Mouse (Mus musculus): ENCODE data around the gene Tut7. TPM values are rescaled to one million over a fixed set of nuclear protein-coding genes. Genes with fewer than 3 reads are reported as not detected.
"Not testable (repeated sequence)": the region's sequence is repeated elsewhere in the genome, so short reads cannot be mapped to it uniquely, and the experiment has no call there.

Gene Tut7
- total RNA-seq, 2 experiments from 2014 or later, result 53.5 to 60.4 TPM

DNA sequence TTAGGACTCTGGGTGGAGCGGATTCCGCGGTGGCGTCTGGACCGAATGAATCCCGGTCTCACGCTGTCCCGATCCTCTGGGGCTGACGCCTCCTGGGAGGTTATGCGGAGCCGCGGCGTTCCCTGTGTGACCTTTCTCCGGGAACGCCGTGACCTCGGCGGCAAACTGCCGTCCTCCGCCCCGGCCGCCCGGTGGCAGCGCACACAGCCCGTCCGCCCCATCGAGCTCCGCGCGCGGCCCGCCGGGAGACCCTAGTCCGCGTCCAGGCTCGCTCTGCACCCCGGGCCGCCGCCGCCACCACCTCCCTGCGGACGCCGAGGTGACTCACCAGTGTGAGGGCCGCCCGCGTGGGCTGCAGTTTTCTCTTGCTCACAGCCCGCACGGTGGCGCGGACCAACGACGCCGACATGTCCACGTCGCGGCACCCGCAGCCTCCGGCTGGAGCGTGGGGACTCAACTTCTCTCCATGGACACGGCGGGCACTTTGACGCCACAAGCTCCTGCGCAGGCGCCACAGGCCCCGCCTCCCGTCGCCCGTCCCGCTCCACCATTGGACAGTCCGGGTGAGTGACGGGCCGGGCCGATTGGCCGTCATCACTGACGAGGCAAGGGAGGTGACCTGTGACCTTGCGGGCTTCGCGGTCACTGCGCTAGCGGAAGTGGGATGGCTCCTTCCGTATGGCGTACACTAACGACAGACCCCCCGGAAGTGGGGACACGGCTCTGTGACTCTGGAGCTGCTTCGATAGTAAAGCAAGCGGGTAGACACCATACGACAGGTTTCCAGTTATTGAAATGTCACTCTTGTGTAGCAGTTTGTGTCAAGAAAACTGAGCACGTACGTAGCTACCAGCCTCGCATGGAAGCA, 53.4 kb downstream of the Tut7 start, which contains the start of gene Isca1:
Gene Isca1, minus strand, starts transcription at position 515 of the 868 bp plus-strand sequence.
- DNase-seq (ENCODE audit: low spot score in 2 of 2), result peak; percentile 99 to 100

DNA sequence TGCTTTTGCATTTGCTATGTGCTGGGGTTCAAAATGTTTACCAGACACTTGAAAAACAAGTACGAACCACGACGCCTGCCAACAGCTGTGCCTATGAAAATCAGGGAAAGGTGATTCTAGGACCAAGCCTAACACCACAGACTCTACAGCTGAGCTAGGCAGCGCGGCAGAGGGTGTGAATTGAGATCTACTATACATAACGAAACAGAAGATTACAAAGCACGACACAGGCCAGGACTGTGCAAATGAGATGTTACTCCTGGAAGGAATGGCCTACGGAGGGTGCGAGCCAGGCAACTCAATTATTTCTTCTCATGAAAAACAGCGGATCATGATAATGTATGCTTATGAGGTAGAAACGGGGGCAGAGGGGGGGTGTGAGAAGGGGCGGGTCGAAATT, 54.4 kb downstream of the Tut7 start:
- DNase-seq (ENCODE audit: low spot score in 2 of 2), result no peak

DNA sequence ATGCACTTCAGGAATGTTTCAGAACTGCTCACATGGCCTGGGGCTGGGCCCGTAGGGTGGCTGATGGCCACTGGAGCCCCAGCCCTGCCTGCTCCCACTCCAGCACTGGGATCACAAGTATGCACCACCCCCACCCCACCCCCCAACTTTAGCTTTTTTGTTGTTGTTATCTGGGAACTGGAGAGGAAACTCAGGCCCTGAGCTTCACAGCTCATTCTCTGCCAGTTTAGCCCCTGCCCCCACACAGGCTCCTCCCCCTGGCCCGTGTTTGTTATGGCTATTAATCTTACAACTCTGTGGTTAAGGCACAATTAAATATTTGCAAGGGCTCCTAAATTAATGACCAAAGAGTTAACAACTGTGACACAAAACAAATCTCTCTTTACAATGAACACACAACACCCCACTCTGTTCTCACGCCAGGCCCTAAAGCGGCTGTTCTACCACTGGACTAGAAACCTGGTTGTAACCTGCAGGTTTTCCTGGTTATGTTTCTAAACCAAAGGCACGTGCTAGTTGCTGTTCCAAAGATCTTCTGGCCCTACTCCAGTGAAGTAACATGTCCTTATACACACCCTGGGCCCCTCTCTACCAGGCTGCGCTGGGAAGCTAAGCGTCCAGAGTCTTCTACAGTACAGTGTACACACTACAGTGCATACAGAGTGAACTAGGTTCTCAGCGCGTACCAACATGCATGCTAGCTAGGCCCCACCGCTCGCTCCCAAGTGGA, 56.0 kb downstream of the Tut7 start:
- no peak for DNase-seq (ENCODE audit: low spot score in 2 of 2)

DNA sequence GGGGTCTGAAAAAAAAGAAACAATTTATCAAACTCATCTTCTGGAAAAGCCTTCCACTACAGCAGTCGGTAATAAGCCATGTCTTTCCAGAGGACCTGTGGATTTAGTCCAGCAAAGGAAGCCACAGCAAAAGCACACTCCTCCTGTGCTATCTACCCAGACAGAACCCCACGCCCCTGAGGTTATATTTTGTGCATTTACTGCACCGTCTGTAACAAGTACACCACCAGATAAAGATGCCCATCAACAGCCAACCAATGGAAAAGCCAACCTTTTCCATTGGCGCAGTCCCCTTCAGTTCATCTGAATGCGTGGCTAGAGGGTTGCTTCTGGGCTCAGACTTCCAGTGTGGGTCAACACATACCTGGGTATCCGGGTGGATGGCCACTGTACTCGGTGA, 60.2 kb downstream of the Tut7 start:
- no peak for DNase-seq (ENCODE audit: low spot score in 2 of 2)

DNA sequence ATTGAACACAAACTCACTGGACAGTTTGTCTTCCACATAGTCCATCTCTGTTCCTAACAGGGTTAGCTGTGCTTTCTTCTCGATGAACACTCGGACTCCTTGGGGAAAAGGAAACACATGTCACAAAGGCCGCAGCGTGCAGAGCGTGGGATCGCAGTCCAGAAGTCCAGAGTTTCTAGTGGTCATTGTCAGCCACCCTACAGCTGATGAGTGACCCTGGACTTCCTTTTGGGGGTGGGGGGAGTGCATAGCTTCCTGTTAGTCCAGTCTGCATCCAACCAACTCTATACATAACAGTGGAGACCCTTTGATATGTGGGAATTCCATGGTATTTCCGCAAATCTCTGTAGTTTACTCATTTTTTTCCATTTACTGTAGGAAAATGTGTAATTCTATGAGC, 66.0 kb downstream of the Tut7 start:
- no peak for DNase-seq (ENCODE audit: low spot score in 2 of 2)

DNA sequence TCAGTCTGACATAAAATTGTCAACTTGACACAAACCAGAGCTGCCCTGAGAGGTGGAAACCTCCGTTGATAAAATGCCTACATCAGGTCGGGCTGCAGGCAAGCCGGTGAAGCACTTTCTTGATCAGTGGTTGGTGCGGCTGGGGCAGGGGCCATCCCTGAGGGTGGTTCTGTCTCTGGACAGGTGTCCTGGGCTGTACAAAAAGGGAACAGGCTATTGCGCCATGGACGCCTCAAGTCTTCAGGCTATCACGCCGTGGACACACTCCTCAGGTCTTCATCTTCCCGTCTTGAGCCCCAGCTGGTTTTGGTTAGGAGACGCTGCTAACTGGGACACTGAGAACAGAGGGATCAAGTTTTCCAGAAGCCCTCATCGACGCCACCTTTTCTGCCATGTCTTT, 72.6 kb downstream of the Tut7 start:
- no peak for DNase-seq (ENCODE audit: low spot score in 2 of 2)

DNA sequence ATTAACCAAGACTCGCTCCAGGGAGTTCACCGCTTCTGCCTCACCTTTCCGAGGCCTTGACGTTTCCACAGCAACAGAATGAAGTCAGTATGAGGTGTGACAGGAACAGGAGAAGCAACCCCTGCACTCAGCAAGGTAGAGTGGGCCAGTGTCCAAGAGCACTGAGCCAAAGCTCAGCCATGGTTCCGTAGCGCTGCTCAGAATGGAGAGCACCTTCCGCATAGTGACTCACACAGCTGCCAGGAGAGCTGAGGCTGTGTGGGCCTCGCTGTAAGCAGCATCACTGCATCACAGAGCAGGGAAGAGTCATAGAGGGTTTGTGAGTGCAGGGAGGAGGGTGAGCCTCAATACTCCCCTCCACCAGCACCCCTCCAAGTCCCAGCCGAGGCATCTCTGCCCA, 76.2 kb downstream of the Tut7 start, which contains the start of gene 1700014D04Rik:
Gene 1700014D04Rik, minus strand, starts transcription at position 42 of the 400 bp plus-strand sequence.
- DNase-seq (ENCODE audit: low spot score in 2 of 2), result peak; percentile 62 to 74

DNA sequence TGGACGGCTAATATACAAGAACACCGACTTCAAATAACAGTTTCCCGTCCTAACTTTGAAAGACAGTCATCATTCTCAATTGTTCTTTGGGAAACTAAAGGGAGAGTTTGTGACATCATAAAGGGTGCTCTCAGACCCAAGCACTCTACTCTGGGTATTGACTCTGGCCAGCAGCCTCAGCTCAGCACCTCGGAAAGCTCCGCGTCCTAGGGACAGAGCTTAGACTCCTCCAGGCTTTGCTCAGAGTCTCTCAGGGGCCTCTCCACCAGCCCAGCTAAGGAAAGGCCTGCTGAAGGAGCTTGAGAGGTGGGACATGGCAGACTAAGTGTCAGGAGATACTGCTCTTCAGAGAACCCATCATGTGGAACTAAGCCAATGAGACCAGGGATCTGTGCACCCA, 76.8 kb downstream of the Tut7 start:
- DNase-seq (ENCODE audit: low spot score in 2 of 2), result no peak

DNA sequence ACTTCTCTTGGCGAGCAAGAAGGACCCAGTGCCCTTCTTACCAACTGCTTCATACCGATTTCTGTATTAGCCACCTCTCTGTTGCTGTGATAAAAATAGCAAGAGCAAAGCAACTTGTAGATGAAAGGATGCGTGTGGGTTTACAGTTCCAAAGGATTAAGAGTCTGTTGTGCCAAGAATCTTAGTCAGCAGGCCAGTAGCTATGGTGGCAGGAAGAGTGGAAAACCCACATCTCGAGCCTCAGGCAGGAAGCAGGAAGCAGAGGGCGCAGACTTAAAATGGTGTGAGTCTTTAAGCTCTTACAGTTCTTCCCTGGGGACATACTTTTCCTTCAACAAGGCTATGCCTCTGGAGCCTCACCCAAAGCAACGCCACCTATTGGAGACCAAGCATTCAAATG, 77.5 kb downstream of the Tut7 start:
- no peak for DNase-seq (ENCODE audit: low spot score in 2 of 2)

DNA sequence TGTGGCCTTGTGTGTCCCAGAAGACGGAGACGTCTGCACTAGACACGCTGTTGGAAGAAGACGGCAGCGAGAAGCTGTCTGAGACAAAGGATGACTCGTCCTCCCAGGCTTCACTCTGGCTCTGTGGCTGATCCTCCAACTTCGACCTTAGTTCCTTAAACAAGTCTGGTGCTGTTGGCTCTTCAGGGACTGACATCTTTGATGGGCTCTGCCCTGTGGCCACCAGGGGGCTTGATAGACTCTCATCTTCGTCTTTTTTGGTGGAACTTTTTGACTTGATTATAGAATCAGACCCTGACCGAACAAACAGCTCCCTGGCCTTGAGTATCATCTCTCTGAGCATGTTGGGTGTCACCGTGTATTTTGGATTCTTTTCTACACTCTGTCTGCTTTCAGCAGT, 81.2 kb downstream of the Tut7 start:
- no peak for DNase-seq (ENCODE audit: low spot score in 2 of 2)

DNA sequence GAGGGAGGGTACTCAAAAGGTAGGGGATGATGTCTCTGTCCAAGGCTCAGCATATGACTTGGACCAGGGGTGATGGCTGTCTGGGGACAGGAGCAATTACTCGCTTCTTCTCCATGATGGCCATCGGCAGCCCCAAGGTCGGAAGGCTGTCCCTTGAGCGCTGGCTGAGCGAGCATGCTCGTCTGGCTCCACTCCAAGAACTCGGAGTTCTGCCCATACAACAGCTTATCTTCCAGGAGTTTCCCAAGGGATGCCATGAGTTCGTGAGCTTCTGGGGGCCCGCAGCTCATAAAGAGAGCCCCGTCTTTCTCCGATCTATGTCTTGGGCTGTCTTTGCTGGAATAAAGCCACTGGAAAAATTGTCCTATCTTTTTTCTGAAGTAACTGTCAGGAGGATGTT, 81.9 kb downstream of the Tut7 start:
- DNase-seq (ENCODE audit: low spot score in 2 of 2), result no peak

DNA sequence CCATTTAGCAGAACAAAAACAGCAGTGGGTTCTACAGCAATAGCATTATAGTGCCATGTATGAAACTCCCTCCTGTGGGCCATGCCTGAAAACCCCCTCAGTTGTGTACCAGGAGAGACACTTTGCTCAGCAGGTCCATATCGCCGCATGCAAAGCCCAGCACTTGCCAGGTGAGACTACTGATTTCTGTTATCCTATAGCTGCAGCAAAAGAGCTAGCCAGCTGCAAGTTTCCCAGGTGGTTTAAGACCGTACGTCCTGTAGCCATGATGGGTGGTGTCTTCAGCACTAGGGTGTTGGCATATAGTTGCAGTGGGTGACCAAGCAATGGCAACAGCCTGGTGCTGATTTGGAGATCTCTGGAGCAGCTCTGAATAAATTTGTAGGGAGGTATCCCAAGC, 83.5 kb downstream of the Tut7 start:
- no peak for DNase-seq (ENCODE audit: low spot score in 2 of 2)

DNA sequence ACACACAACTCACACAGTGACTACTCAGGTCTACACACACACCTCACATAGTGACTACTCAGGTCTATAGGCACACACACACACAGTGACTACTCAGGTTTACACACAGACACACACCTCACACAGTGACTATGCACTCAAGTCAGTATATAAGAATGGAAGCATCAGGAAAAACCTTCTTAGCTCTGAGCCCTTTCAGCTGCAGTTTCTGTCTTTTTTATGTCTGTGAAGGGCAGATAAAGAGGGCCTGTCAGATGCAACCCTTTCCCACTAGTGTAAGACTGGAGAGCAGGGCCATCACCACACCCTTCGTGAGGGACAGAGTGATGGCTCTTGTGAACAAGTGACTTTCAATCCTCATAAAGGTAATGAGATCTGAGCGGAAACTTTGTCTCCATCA, 84.5 kb downstream of the Tut7 start:
- DNase-seq (ENCODE audit: low spot score in 2 of 2), result no peak

DNA sequence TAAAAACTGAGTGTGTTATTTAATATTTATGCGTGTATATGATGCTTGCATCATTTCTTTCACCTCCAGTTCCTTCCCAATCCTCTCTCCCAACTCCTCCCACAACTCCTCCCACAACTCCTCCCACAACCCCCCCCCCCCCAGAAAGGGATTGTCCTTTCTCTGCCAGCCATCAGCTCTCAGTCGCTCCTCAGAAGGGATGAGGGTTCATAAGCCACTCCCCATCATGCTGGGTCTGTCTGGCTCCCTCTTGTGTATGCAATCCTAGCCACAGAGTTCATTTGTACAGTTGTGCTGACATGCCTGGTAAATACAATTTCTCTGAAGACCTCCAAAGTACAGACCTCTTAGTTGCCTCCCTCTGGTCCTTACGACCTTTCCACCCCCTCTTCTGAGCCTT, 87.8 kb downstream of the Tut7 start:
- no peak for DNase-seq (ENCODE audit: low spot score in 2 of 2)

DNA sequence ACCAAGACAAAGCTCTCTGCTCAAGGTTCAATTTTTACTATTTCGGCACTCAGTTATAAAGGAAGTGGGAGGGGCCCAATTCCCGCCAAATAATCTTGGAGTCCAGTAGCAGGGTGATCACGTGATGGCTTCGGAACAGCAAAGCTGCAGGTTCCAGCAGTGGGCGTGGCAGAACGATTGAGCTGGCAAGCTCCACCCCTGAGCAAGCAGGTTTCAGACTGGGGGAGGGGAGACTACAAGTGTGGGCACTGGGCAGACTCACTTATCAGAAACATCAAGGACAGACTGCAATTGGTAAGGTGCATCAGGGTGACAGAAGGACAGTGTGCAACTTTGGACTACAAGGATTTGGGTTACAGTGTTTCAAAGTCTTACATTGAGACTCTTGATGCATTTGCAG, 88.6 kb downstream of the Tut7 start:
- not testable (repeated sequence) for DNase-seq (ENCODE audit: low spot score in 2 of 2)

DNA sequence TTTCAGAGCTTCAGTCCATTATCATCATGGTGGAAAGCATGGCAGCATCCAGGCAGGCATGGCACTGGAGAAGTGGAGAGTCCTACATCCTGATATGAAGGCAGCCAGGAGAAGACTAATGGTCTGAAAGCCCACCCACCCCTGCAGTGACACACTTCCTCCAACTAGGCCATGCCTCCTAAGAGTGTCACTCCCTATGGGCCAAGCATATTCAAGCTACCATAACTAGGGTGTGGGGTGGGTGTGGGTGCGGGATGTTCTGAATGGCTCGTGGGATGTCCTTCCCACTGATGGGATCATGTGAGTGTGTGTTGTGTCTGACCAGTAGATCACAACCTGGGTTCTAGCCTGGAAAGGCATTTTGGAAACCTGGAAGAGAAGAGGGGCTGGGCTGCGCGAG, 89.0 kb downstream of the Tut7 start:
- no peak for DNase-seq (ENCODE audit: low spot score in 2 of 2)

DNA sequence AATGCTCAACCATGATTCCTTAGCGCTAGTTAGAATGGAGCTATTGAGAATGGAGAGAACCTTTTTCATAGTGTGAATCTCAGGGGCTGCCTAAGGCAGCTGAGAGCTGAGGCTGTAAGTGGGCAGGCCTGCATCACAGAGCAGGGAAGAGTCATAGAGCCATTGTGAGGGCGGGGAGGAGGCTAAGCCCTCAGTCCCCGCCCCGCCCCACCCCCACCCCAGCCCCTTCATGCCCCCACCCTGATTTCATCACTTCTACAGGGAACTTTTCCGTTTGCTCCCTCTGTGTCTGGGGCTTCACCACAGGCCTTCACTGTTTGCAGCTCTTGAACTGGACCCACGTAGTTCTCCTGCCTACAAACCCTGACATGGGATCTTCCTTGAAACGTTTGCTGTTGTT, 91.3 kb downstream of the Tut7 start, which contains the start of gene Spata31d1d:
Gene Spata31d1d, minus strand, starts transcription at position 101 of the 400 bp plus-strand sequence.
- no peak for DNase-seq (ENCODE audit: low spot score in 2 of 2)

DNA sequence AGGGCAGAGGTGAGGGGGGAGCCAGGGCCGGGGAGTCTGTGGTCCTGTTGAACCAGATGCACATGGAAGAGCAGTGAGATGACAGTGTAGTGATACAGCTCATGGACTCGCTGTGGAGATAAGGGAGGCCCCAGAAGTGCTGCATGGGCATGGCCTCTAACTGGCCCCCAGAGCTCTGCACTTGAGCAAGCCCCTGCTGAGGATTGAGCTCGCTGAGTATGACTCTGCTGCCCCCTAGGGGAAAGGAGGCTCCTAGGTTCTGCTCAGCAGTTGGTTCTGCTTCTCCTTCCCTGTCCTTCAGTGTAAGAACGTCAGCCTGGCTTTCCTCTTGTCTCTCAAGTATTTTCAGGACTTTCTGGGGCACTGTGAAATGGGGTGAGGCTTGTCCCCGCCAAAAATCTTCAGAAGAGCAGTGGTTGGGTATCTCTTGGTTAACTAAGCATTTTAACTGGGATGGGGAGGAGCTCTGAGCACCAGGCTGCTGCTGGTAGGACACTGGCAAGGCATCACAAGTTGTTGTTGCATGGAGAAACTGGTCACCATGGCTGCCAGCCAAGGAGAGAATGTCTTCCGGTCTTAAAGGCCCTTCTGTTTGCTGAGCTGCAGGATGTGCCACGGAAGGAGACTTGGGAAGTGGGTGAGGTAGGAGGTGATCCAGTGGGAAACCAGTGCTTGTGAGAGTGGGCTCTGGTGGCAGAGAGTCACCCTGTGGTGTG, 94.4 kb downstream of the Tut7 start:
- DNase-seq (ENCODE audit: low spot score in 2 of 2), result peak; percentile 84 to 87

DNA sequence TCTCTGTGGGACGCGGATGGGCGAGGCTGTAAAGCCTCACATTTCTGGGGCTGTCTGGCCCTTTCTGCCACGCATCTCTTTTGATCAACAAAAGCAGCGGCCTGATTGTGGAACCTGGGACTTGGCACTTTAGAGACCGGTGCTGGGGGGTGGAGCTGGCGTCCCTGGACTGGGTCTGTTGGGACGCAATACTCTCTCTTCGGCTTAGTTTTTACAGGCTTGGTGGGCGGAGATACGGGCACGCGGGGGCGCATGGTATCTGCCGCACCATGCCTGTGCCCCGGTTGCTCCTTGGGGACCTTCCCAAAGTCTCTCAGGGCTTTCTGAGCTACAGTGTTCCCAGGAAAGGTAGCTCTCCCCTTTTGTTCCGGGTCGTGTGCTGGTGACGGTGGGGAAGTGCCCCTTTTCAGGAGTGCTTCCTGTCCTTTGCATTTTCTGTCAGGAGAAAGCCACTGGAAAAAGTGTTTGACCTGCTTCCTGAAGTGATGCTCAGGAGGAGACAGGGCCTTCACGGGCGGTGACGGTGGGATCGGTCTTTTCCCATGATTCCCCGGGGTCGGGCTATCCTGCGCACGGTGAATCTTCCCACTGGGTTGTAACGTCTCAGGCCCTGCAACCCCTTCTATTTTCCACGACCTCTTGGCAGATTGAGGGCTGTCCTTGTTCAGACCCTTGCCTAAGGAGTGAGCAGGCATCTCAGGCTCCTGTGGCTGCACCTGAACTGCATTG, 96.6 kb downstream of the Tut7 start:
- DNase-seq (ENCODE audit: low spot score in 2 of 2), result no peak

DNA sequence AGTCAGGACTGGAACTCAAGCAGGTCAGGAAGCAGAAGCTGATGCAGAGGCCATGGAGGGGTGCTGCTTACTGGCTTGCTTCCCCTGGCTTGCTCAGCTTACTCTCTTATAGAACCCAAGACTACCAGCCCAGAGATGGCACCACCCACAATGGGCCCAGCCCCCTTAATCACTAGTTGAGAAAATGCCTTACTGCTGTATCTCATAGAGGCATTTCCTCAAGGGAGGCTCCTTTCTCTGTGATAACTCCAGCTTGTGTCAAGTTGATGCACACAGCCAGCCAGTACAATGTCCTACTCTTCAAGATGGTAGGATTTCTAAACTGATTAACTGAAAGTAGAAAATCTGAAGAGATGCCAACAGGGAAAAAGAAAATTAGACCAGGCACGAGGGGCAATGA, 100.9 kb downstream of the Tut7 start:
- DNase-seq (ENCODE audit: low spot score in 2 of 2), result not testable (repeated sequence)
